Mouse (Mus musculus) liver, adult 2 months (tissue): ENCODE measurements around the gene Gm43552.
"Not testable (repeated sequence)": the region's sequence is repeated elsewhere in the genome, so short reads cannot be mapped to it uniquely, and the experiment has no call there.

Experiments used
- CTCF ChIP-seq: fragments of 200-500 bp; IDR thresholded peaks from 2 replicates; pipeline ENCODE4 v1.5.1; 2011; ENCODE audit warnings: low read depth, low read length, control low read depth
- POLR2A ChIP-seq: fragments of 200-500 bp; IDR thresholded peaks from 2 replicates; pipeline ENCODE4 v1.6.1; 2011; ENCODE audit warnings: low read length, control low read depth; ENCODE audit not compliant: insufficient read depth; ENCODE audit errors: extremely low read depth

GRCm38 (mm10) chr5:65476739-65477138 lies 15.9 kb downstream of the Gm43552 start:
- TF ChIP-seq CTCF, POLR2A: not testable (repeated sequence)
